Mouse (Mus musculus) myocyte (in vitro differentiated cells): ENCODE data around the gene Reps2.

ENCODE experiments used
- CEBPB ChIP-seq: IDR thresholded peaks from 2 replicates; pipeline ENCODE4 v1.6.1; 2011; ENCODE audit warnings: mild to moderate bottlenecking, moderate library complexity; ENCODE audit not compliant: poor library complexity, insufficient read depth, severe bottlenecking
- E2F4 ChIP-seq: IDR thresholded peaks from one replicate; pipeline ENCODE4 v1.6.1; 2011; ENCODE audit warnings: mild to moderate bottlenecking, control low read depth, moderate library complexity; ENCODE audit not compliant: insufficient read depth
- MAX ChIP-seq: IDR thresholded peaks from one replicate; pipeline ENCODE4 v1.6.1; 2011; ENCODE audit warnings: low read depth, mild to moderate bottlenecking, control low read depth
- MYOD1 ChIP-seq, 3 experiments: IDR thresholded peaks; one replicate each; pipeline ENCODE4 v1.6.1; 2011; ENCODE audit warnings: control low read depth in 2 of 3, low read depth in 2 of 3, mild to moderate bottlenecking in 2 of 3, moderate library complexity in 1 of 3; ENCODE audit not compliant: insufficient read length in 2 of 3, control insufficient read depth in 1 of 3
- MYOG ChIP-seq, 3 experiments: IDR thresholded peaks; one replicate each; pipeline ENCODE4 v1.6.1; 2011; ENCODE audit warnings: control low read depth in 2 of 3, low read depth in 2 of 3, mild to moderate bottlenecking in 2 of 3; ENCODE audit not compliant: insufficient read length in 2 of 3, control insufficient read depth in 1 of 3, insufficient read depth in 1 of 3
- POLR2A ChIP-seq: IDR thresholded peaks from one replicate; pipeline ENCODE4 v1.6.1; 2011; ENCODE audit warnings: low read depth, mild to moderate bottlenecking, control low read depth, moderate library complexity; ENCODE audit not compliant: insufficient read length
- POLR2AphosphoS2 ChIP-seq: IDR thresholded peaks from one replicate; pipeline ENCODE4 v1.6.1; 2011; ENCODE audit warnings: low read depth, control low read depth; ENCODE audit not compliant: insufficient read length
- REST ChIP-seq: IDR thresholded peaks from one replicate; pipeline ENCODE4 v1.6.1; 2011; ENCODE audit warnings: mild to moderate bottlenecking, control low read depth, moderate library complexity; ENCODE audit not compliant: insufficient read depth, insufficient read length
- SRF ChIP-seq: IDR thresholded peaks from one replicate; pipeline ENCODE4 v1.6.1; 2011; ENCODE audit warnings: low read depth; ENCODE audit not compliant: control insufficient read depth, insufficient read length
- TCF3 ChIP-seq: IDR thresholded peaks from one replicate; pipeline ENCODE4 v1.6.1; 2011; ENCODE audit warnings: low read depth, control low read depth; ENCODE audit not compliant: insufficient read length
- USF1 ChIP-seq: IDR thresholded peaks from one replicate; pipeline ENCODE4 v1.6.1; 2011; ENCODE audit warnings: low read depth, mild to moderate bottlenecking, control low read depth, moderate library complexity

GRCm38 (mm10) chrX:162432776-162433543 is 210.5 kb downstream of the Reps2 start:
- TF ChIP-seq MYOD1 (IDR thresholded peaks at IDR 0.05; ENCODE audit: control insufficient read depth in 1 of 3, insufficient read length in 2 of 3, low read depth in 2 of 3) (no peak), POLR2A (no peak), MAX (no peak), REST (no peak), E2F4 (no peak), CEBPB (no peak), TCF3 (no peak), POLR2AphosphoS2 (no peak), SRF (no peak), USF1 (no peak), MYOG (IDR thresholded peaks at IDR 0.05; ENCODE audit: control insufficient read depth in 1 of 3, insufficient read depth in 1 of 3, insufficient read length in 2 of 3, low read depth in 2 of 3) (no peak)
